Mouse (Mus musculus) heart, embryonic 10.5 days (tissue): ENCODE measurements at regions not wholly inside any gene's neighbourhood (a gene's known extent, or its start where the extent isn't known, plus 50 kb on each side); places are given as distances from the start of the nearest gene placed in this dataset.

ENCODE experiments used
- DNase-seq: peaks from one replicate; pipeline ENCODE4 v3.0.0-alpha.2; 2017; ENCODE audit warnings: low spot score
- H3K27ac ChIP-seq: fragments of 300-500 bp; sonication (generic); 2 replicates; pipeline ENCODE4 v1.5.1; 2016; ENCODE audit warnings: mild to moderate bottlenecking
- H3K27me3 ChIP-seq: fragments of 300-500 bp; sonication (generic); 2 replicates; pipeline ENCODE4 v1.6.1; 2016; ENCODE audit warnings: mild to moderate bottlenecking; ENCODE audit not compliant: poor library complexity, insufficient read depth, severe bottlenecking
- H3K36me3 ChIP-seq: fragments of 300-500 bp; sonication (generic); 2 replicates; pipeline ENCODE4 v1.6.1; 2016; ENCODE audit warnings: mild to moderate bottlenecking, moderate library complexity
- H3K4me1 ChIP-seq: fragments of 300-500 bp; sonication (generic); 2 replicates; pipeline ENCODE4 v1.6.1; 2016; ENCODE audit warnings: mild to moderate bottlenecking
- H3K4me3 ChIP-seq: fragments of 300-500 bp; sonication (generic); 2 replicates; pipeline ENCODE4 v1.5.1; 2016; ENCODE audit warnings: mild to moderate bottlenecking, moderate library complexity
- H3K9me3 ChIP-seq: fragments of 300-500 bp; sonication (generic); 2 replicates; pipeline ENCODE4 v1.6.1; 2016; ENCODE audit warnings: mild to moderate bottlenecking, moderate library complexity
- whole genome bisulfite sequencing: fragments of 180-500 bp; shearing (Covaris S2); methylation state at CpG from one replicate; pipeline ENCODE4 v1.1.7; 2016; 5-methylcytosine and 5-hydroxymethylcytosine counted together

DNA sequence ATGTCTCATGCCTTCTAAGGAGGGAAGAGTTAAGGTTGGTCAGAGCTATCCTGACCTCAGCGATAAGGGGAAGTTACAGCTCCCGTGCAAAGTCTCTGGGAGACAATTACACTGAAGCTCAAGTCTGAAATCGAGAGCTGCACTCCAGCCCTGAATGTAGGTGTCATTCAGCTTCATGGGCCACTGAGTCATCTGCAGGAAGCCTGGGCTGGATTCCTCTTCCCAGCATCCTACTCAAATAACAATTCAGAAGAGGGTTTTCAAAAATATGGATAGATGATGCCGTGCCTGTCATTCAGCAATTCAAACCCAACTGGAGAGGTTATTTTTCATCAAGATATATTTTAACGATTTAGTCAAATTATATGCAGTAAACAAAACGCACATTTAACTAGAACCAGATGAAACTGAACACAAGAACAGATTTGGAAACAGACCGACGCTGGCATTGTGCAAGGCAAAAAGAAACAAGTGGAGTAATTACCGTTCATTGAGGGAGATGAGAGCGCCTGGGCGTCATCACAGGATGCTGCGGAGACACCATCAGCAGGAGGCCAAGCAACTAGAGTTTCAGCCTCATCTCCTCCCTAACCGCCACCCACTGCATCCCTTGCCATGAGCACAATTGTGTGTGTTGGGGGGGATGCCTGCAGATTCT lies 57.8 kb upstream of the Cfap46 start:
- Histone ChIP-seq H3K36me3 (no peaks in the 10 kb centered on the region), H3K27me3 (no peaks in the 10 kb centered on the region)
- WGBS, result 66% methylated on average over 13 of the region's 13 CpGs

DNA sequence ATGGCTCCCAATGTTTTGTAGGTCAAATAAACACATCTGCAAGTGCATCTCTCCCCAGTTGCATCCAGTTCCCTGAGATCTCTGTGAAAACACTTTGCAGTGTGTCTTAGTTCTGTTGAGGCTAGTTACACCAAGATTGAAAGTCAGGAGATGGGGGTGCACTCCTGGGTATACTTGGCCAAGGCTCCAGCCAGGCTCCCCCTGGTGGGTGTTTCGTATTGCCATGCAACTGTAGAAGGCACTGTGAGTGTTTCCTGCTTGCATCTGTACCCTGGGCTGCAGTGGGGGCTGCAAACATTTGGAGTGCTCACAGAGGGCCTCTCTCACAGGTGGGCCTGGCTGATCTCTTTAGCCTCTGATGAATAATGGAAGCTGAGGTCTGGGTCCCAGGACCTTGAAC lies 63.2 kb upstream of the Cfap46 start:
- H3K4me1 ChIP-seq, result no peaks in the 10 kb centered on the region
- H3K27ac ChIP-seq, result no peak overlapping the region
- WGBS, result 55% methylated on average over 1 of the region's 1 CpGs
- H3K4me3 ChIP-seq, result no peak overlapping the region
- no peak for DNase-seq
- no peaks in the 10 kb centered on the region for H3K27me3 ChIP-seq
- no peaks in the 10 kb centered on the region for H3K9me3 ChIP-seq
- H3K36me3 ChIP-seq, result no peaks in the 10 kb centered on the region

More for the DNA sequence above, 57.8 kb upstream of the Cfap46 start:
- no peak overlapping the region for H3K27ac ChIP-seq
- no peak overlapping the region for H3K4me3 ChIP-seq
- H3K9me3 ChIP-seq, result no peaks in the 10 kb centered on the region
- DNase-seq, result no peak
- H3K4me1 ChIP-seq, result no peaks in the 10 kb centered on the region

DNA sequence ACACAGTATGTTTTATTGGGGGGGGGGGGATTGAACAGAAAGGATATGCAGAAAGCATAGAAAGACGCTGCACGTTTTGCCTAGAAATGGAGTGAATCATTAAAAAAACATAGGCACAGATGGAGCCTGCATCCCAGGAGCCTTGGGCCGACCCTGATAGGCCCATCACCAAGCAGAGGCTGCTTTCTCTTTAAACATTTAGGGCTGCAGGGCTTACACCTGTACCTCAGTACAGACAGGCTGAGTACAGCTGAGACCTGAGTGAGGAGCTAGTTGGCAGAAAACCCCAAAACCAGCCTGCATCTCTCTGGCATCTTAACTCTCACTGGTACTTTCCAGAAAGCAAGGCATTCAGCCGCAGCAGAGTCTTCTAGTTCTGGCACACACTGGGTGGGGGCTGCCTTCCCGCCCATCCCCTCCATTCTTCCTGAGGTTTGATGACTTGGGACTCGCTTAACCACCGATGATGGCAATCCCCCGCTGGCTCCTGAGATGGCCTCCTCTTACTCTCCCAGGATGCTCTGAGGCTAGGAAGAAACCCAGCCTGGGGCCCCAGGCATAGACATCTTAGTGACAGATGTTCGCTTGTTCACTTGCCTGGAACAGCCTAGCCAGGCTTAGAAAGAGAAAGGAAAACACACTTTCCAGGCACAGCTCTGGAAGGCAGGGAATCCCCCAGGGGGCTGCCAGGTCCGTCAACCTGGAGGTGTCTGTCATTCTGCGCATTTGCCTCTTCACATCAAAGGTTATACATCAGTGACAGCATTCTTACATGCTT lies 63.9 kb upstream of the Cfap46 start:
- no peak overlapping the region for H3K27ac ChIP-seq
- WGBS, result 76% methylated on average over 11 of the region's 11 CpGs
- no peaks in the 10 kb centered on the region for H3K4me1 ChIP-seq
- no peak overlapping the region for H3K4me3 ChIP-seq
- H3K27me3 ChIP-seq, result no peaks in the 10 kb centered on the region
- DNase-seq, result no peak
- no peaks in the 10 kb centered on the region for H3K36me3 ChIP-seq
- H3K9me3 ChIP-seq, result no peaks in the 10 kb centered on the region

DNA sequence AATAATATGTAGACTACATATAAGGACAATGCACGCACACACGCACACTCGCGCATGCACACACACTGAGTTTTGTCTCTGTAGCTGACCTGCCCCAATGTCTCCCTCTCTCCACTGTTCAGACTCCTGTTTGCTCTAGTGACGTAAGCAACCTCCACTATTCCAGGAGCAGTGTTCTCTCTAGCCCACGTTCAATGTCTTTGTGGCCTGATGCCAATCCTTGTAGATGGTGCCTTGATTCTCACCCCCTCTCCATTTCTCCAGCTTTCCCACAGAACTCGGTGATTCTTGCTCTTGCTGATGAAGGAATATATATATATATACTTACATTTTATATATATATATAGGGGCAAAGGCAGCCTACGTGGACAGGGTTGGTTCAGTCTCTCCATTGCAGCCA lies 71.4 kb upstream of the Cfap46 start:
- Histone ChIP-seq H3K36me3 (no peaks in the 10 kb centered on the region), H3K4me1 (no peaks in the 10 kb centered on the region), H3K9me3 (no peaks in the 10 kb centered on the region), H3K27ac (no peak overlapping the region), H3K27me3 (no peaks in the 10 kb centered on the region), H3K4me3 (no peak overlapping the region)
- WGBS, result 84% methylated on average over 8 of the region's 8 CpGs
- no peak for DNase-seq

DNA sequence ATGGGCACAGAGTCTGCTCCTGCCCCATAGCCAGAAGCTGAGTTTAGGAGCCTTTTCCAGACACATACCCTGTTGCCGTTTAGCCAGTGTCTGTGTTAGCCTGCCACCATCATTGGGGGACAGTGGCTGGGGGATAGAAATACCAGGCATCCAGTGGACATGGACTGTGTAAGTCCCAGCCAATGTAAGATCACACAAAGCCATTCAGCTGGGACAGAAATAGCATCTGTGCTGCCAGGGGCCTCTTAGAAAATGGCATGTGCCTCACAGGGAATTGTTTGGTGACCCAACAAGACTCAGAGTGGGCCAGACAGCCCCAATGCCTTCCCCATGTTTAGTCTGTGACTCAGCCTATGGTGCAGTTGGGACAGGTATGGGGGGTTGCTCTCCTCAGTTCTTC lies 71.5 kb upstream of the Adgra1 start:
- no peaks in the 10 kb centered on the region for H3K9me3 ChIP-seq
- 50% methylated on average over 1 of the region's 1 CpGs for WGBS
- DNase-seq, result no peak
- H3K4me1 ChIP-seq, result peaks cover 25% of the 10 kb centered on the region
- no peaks in the 10 kb centered on the region for H3K27me3 ChIP-seq
- H3K36me3 ChIP-seq, result no peaks in the 10 kb centered on the region
- no peak overlapping the region for H3K4me3 ChIP-seq
- H3K27ac ChIP-seq, result peak overlapping the region; percentile 57; the same call in 1 of the 2 replicates

DNA sequence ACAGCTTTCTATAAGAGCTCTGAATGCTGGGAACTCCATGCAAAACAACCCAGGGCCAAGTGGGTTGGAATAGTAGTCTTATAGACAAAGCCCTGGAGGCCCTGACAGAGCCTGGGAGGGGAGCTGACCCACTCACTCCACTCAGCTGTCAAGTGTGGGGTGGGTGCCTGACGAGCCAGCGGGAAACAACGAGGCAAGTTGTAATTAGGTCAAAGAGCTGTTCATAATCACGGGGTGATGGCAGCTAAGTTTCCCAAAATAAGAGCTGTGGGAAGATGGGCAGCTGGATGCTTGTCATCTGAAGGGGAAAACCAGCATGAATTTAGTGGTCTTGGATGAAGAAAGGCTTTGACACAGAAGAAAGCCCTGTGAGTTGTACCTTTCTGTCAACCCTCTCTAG lies 70.7 kb upstream of the Adgra1 start:
- WGBS, result 38% methylated on average over 4 of the region's 4 CpGs
- Histone ChIP-seq H3K27me3 (no peaks in the 10 kb centered on the region), H3K4me3 (no peak overlapping the region), H3K36me3 (no peaks in the 10 kb centered on the region), H3K9me3 (no peaks in the 10 kb centered on the region), H3K27ac (peak overlapping the region; percentile 57; the same call in 1 of the 2 replicates), H3K4me1 (peaks cover 25% of the 10 kb centered on the region)
- DNase-seq, result no peak

DNA sequence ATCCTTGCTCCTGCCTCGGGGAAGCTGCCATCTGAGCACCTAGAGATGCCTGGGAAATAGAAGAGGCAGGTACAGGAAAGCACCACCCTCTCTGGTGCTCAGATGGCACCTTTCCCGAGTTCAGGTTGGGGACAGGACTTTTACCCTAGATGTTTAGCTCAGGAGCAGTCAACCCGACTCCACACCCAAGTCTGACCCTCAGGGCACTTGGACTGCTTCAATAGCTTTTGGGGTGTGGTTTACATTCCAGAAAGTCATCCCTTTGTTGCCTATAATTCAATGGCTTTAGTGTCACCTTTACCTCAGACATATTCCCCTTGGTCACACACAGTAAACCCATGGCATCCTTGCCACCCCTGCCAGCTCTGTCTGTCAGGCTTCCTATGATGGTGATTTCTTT lies 67.7 kb upstream of the Adgra1 start:
- Histone ChIP-seq H3K27me3 (no peaks in the 10 kb centered on the region), H3K4me1 (peaks cover 25% of the 10 kb centered on the region), H3K4me3 (no peak overlapping the region), H3K9me3 (no peaks in the 10 kb centered on the region), H3K27ac (no peak overlapping the region), H3K36me3 (no peaks in the 10 kb centered on the region)
- DNase-seq, result no peak
- 69% methylated on average over 3 of the region's 3 CpGs for WGBS

DNA sequence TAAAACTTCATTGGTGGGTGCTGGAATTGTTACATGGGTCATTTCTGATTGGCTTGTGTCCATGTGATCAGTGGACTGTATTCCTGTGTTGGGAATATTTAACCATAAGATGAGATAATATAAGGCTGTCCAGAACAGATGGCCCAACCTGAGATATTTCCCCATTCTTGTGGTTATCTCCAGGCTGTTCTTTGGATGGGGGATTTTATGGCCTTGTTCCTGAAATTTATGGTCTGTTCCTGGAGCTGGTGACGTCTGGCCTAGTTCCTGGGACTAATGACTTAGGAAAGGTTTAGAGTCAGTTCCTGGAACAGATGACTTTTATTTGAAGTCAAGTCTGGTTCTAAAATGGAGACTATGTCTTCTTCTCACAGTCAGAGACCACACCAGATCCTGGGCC lies 64.8 kb upstream of the Adgra1 start:
- no peak overlapping the region for H3K27ac ChIP-seq
- 67% methylated on average over 1 of the region's 1 CpGs for WGBS
- H3K27me3 ChIP-seq, result no peaks in the 10 kb centered on the region
- 0 out of 2 replicates have a peak, but pooled peaks cover 3% of the 10 kb centered on the region for H3K4me1 ChIP-seq
- H3K36me3 ChIP-seq, result no peaks in the 10 kb centered on the region
- no peak overlapping the region for H3K4me3 ChIP-seq
- DNase-seq, result no peak
- H3K9me3 ChIP-seq, result no peaks in the 10 kb centered on the region

DNA sequence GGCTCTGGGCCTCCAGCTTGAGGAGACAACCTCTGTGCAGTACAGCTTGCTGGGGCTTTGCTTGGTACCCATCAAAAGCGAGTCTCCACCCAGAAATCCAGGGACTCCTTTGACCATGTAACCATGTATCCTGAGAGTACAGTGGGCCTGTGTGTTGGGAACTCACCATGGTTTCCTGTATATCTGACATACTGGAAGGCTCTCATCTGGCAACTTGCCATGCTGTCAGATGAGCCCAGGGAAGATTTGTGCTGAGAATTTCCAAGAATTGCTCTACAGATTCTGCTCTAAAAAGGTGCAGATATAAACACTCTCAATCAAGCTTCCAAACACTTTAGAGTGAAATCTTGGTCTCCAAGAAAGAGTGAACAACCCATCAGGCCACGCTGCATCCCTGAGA lies 56.7 kb upstream of the Adgra1 start:
- DNase-seq, result no peak
- no peak overlapping the region for H3K27ac ChIP-seq
- WGBS, result 83% methylated on average over 2 of the region's 2 CpGs
- no peaks in the 10 kb centered on the region for H3K36me3 ChIP-seq
- no peak overlapping the region for H3K4me3 ChIP-seq
- peaks cover 7% of the 10 kb centered on the region; the same call in 1 of the 2 replicates for H3K27me3 ChIP-seq
- H3K4me1 ChIP-seq, result peaks cover 19% of the 10 kb centered on the region
- no peaks in the 10 kb centered on the region for H3K9me3 ChIP-seq

DNA sequence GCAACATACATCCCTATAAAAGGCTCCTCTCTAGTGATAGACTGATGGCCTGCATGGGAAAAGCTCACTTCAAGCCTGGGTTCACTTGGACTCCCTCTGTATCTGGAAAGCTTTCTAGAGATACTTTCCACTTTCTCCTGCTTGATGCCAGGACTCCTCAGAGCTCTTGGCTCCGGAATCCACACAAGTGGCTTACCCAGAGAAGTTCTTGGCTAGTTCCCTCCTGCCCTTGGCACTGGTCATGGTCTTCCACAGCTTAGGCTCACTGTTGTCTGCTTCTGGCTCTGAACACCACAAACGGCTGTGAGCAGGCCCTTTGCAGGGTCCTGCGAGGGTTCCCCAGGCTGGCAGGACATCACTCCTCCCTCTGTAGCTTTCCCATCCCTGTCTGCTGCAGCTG lies 54.1 kb upstream of the Adgra1 start:
- WGBS, result 84% methylated on average over 3 of the region's 3 CpGs
- H3K27me3 ChIP-seq, result peaks cover 7% of the 10 kb centered on the region; the same call in 1 of the 2 replicates
- H3K4me1 ChIP-seq, result peaks cover 19% of the 10 kb centered on the region
- H3K4me3 ChIP-seq, result no peak overlapping the region
- no peak overlapping the region for H3K27ac ChIP-seq
- no peak for DNase-seq
- H3K9me3 ChIP-seq, result no peaks in the 10 kb centered on the region
- no peaks in the 10 kb centered on the region for H3K36me3 ChIP-seq

DNA sequence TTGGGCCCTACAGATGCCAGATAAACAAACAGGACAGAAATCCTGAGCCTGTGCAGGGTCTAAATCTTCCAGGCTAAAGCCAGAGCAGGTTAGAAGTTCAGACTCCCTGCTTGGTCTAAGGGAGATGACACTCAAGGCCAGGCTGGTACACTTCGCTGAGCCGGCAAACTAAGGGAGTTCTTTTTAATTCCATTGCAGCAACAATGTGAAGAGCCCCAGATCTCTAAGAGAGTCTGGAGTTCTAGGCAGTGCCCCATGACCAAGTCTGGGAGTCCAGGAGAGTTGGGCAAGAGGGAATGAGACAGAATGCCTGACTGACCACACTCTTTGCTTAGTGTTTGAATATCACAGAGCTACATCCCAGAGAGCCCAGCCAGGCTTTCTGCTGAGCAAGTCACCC lies 52.5 kb upstream of the Adgra1 start:
- H3K4me1 ChIP-seq, result peaks cover 19% of the 10 kb centered on the region
- no peaks in the 10 kb centered on the region for H3K36me3 ChIP-seq
- peaks cover 7% of the 10 kb centered on the region; the same call in 1 of the 2 replicates for H3K27me3 ChIP-seq
- no peaks in the 10 kb centered on the region for H3K9me3 ChIP-seq
- DNase-seq, result no peak
- WGBS, result 57% methylated on average over 2 of the region's 2 CpGs
- H3K4me3 ChIP-seq, result no peak overlapping the region
- 0 out of 2 replicates have a peak overlapping the region, but pooled peaks have one; percentile 17 for H3K27ac ChIP-seq
